Mouse (Mus musculus) limb, embryonic 14.5 days (tissue): Measurements from ENCODE around the gene Epc2. TPM values are rescaled to one million over a fixed set of nuclear protein-coding genes. Genes with fewer than 3 reads are reported as not detected.

Source experiments
- ATAC-seq: fragments of 200-750 bp; cut with Nextera tagmentation; 2 replicates; pipeline ENCODE4 v1.8.0; 2017; ENCODE audit warnings: low read depth, moderate number of reproducible peaks, moderate TSS enrichment; ENCODE audit not compliant: low FRiP score
- DNase-seq: peaks from one replicate; pipeline ENCODE4 v3.0.0-alpha.2; 2015; ENCODE audit warnings: low spot score
- H3K27ac ChIP-seq: fragments of 300-500 bp; sonication (generic); replicated peaks from 2 replicates; pipeline ENCODE4 v1.5.1; 2014; ENCODE audit warnings: low read depth, mild to moderate bottlenecking, low read length, moderate library complexity, mixed read lengths
- H3K27me3 ChIP-seq: fragments of 300-500 bp; sonication (generic); 2 replicates; pipeline ENCODE4 v1.6.1; 2014; ENCODE audit warnings: low read length, mixed read lengths; ENCODE audit not compliant: control insufficient read depth, insufficient read depth
- H3K36me3 ChIP-seq: fragments of 300-500 bp; sonication (generic); 2 replicates; pipeline ENCODE4 v1.6.1; 2014; ENCODE audit warnings: mild to moderate bottlenecking, low read length, moderate library complexity, mixed read lengths; ENCODE audit not compliant: control insufficient read depth, insufficient read depth
- H3K4me1 ChIP-seq: fragments of 300-500 bp; sonication (generic); 2 replicates; pipeline ENCODE4 v1.6.1; 2014; ENCODE audit warnings: antibody characterized with exemption, low read length, mixed read lengths; ENCODE audit not compliant: control insufficient read depth, insufficient read depth
- H3K4me2 ChIP-seq: fragments of 300-500 bp; sonication (generic); replicated peaks from 2 replicates; pipeline ENCODE4 v1.6.1; 2014; ENCODE audit warnings: low read depth, mild to moderate bottlenecking, low read length, moderate library complexity; ENCODE audit not compliant: severe bottlenecking
- H3K4me3 ChIP-seq: fragments of 300-500 bp; sonication (generic); replicated peaks from 2 replicates; pipeline ENCODE4 v1.5.1; 2014; ENCODE audit warnings: low read length
- H3K9ac ChIP-seq: fragments of 300-500 bp; sonication (generic); 2 replicates; pipeline ENCODE4 v1.6.1; 2014; ENCODE audit warnings: mild to moderate bottlenecking, low read depth, low read length, moderate library complexity; ENCODE audit not compliant: severe bottlenecking
- H3K9me3 ChIP-seq: fragments of 300-500 bp; sonication (generic); 2 replicates; pipeline ENCODE4 v1.6.1; 2016; ENCODE audit warnings: low read length; ENCODE audit not compliant: control insufficient read depth
- POLR2A ChIP-seq: fragments of 200-500 bp; IDR thresholded peaks from 2 replicates; pipeline ENCODE4 v1.8.0; 2012; ENCODE audit warnings: inconsistent platforms, mild to moderate bottlenecking, moderate library complexity, borderline replicate concordance; ENCODE audit not compliant: insufficient read depth, insufficient read length; ENCODE audit errors: extremely low read depth
- WGBS: fragments of 180-500 bp; shearing (Covaris S2); extraction: QIAGEN DNeasy Blood & Tissue Kit; methylation state at CpG from one replicate; pipeline ENCODE4 v1.1.7; 2014; 5-methylcytosine and 5-hydroxymethylcytosine counted together
- polyA plus RNA-seq, 2 experiments: library from polyadenylated mRNA; depleted of rRNA in 1 of 2; stranded (reverse) in 1 of 2; unstranded in 1 of 2; fragments of >200 nt; fragmentation: Nextera tagmentation in 1 of 2; extraction: Ambion mirVana in 1 of 2; gene quantifications; 2 replicates each; pipeline versions ENCODE4 v1.2.1 to v1.2.3; 2012 to 2014

Gene Epc2
- polyA plus RNA-seq, 2 experiments, result 11.5 to 17.8 TPM

DNA sequence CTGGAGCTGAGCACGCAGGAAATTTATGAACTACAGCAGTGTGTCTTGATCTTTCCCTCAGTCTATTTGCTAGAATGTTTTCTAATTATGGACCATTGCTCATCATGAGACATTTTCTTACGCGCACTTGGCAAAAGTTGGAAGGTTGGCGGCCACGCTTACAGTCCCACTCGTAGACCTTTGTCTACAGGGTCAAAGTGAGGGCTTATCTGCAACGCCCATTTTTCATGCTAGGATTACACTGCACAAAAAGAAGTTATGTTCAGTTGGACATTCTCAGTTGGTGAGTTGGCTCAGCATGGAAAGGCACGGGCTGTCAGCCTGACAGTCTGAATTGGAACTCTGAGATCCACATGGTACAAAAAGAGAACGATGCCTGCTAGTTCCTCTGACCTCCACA, 18.1 kb upstream of the Epc2 start:
- DNase-seq (no peak), ATAC-seq (no peak)
- Histone ChIP-seq H3K27me3 (no peaks in the 10 kb centered on the region), H3K9me3 (no peaks in the 10 kb centered on the region), H3K36me3 (no peaks in the 10 kb centered on the region), H3K4me2 (no peak overlapping the region), H3K9ac (no peak overlapping the region), H3K27ac (no peak overlapping the region), H3K4me3 (no peak overlapping the region), H3K4me1 (no peaks in the 10 kb centered on the region)
- WGBS, result 88% methylated on average over 9 of the region's 9 CpGs
- TF ChIP-seq POLR2A, result no peak

DNA sequence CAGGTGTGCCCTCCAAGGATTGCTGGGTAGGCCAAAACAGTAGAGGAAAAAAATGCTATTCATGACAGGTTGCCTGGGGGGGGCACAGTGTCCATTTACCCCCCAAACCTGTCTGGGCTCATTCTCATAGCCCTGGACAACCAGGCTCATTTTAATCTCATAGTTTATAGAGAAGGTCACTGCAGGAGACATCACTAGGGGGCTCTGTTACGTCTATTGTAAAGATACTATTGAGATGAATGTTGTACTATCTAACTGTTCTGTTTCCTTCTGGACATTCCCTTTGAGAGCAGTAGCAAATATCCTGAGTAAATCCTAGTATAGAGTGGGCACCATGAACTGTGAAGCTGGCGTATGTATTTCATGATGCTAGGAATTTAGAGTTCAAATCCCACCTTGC, 5.0 kb upstream of the Epc2 start:
- no peak for ATAC-seq
- 78% methylated on average over 2 of the region's 2 CpGs for WGBS
- TF ChIP-seq POLR2A, result no peak

DNA sequence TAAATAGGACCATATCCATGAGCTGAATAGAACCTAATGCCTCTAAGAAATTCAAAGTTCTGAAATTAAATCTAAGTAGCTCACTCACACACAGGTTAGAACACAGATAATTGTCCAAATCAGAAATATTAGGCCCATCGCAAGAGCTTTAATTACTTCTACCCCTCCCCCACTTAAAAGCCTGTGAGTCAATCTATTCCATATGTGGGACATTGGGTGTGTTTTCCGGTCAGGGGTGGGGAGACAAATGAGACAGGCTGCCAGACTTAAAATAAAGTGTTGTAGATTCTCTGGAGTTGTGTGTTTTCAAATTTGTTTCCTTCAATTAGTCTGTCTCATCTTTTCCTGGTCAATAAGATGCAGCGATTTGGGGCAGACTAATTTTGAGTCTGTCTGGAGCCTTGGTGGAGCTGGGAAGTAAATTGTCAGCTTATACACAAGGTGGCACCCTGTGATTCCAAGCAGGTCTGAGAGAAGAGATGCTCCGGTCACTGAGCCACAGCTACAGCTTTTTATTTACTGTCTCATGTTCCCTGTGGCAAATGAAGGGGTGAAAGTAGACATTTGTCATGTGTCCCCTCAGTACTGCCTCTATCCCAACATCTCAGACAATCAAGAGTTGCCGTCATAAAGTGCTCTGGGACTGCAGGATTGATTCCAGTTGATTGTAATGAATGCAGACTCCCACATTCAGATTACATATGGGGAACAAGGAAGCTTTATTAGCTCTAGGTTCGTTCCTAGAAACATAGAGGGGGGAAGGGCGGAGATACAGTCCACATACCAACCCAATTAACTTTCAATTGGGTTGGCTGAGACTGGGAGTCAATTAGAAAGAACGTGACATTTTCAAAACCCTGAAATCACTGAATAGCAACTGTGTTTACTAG, 3.5 kb upstream of the Epc2 start:
- Histone ChIP-seq H3K9ac (no peak overlapping the region), H3K27ac (no peak overlapping the region), H3K4me2 (no peak overlapping the region), H3K4me1 (peaks cover 6% of the 10 kb centered on the region; the same call in 1 of the 2 replicates), H3K27me3 (no peaks in the 10 kb centered on the region), H3K36me3 (no peaks in the 10 kb centered on the region), H3K9me3 (no peaks in the 10 kb centered on the region), H3K4me3 (no peak overlapping the region)
- WGBS, result 13% methylated on average over 8 of the region's 8 CpGs
- DNase-seq, result no peak
- no peak for TF ChIP-seq POLR2A
- no peak for ATAC-seq

More for the DNA sequence above, 5.0 kb upstream of the Epc2 start:
- Histone ChIP-seq H3K27me3 (no peaks in the 10 kb centered on the region), H3K4me1 (peaks cover 6% of the 10 kb centered on the region; the same call in 1 of the 2 replicates), H3K4me3 (no peak overlapping the region), H3K4me2 (no peak overlapping the region), H3K27ac (no peak overlapping the region), H3K9me3 (no peaks in the 10 kb centered on the region), H3K36me3 (no peaks in the 10 kb centered on the region), H3K9ac (no peak overlapping the region)
- no peak for DNase-seq

DNA sequence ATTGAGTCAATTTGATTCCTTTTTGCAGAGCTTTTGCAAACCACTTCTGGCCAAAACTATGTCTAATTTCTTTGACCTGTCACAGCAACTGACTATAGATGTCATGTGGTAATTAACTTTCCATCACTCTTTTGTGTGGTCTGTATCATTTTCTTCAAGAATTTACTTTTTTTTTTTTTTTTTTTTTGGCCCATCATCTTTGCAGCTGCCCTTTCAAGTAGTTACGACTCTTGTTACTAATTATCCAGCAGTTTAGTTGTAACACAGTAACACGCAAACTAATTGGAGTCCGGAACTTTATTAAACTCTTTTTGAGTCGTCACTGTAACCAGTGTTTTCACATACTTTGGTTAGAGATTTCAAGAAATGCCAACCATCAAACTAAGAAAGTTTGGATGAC, 819 bp upstream of the Epc2 start:
- no peaks in the 10 kb centered on the region for H3K36me3 ChIP-seq
- H3K9ac ChIP-seq, result peak overlapping the region; percentile 90

DNA sequence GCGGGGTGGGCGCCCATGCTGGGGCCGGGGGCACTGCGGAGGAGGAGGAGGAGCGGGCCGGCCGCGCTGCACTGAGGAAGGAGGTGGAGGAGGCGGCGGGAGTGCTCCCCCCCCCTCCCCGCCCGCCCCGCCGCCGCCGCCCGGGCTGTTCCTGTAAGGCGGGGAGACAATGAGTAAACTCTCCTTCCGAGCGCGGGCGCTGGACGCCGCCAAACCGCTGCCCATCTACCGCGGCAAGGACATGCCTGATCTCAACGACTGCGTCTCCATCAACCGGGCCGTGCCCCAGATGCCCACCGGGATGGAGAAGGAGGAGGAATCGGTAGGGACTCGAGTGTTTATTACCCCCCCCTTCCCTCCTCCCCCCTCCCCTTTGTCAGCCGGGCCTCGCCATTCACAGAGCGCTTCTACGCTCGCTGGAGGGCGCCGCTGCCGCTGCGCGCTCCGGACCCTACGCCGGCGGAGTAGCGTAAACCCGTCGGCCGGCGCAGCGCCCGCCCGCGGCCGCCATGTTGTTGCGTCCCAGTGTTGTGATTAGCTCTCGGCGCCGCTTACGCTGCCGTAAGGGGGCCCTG, 438 bp downstream of the Epc2 start:
- peak overlapping the region; percentile 76 for H3K4me3 ChIP-seq
- ATAC-seq, result peak; percentile 93
- no peak; the same call in 1 of the 2 replicates for TF ChIP-seq POLR2A
- peak overlapping the region; percentile 98 for H3K27ac ChIP-seq
- DNase-seq, result peak; percentile 92
- peak overlapping the region; percentile 90 for H3K9ac ChIP-seq
- peak overlapping the region; percentile 64 for H3K4me2 ChIP-seq
- H3K36me3 ChIP-seq, result no peaks in the 10 kb centered on the region
- H3K27me3 ChIP-seq, result no peaks in the 10 kb centered on the region
- WGBS, result 1% methylated on average over 27 of the region's 64 CpGs
- no peaks in the 10 kb centered on the region for H3K9me3 ChIP-seq
- H3K4me1 ChIP-seq, result peaks cover 9% of the 10 kb centered on the region; the same call in 1 of the 2 replicates

More for the DNA sequence above, 819 bp upstream of the Epc2 start:
- H3K27me3 ChIP-seq, result no peaks in the 10 kb centered on the region
- 3% methylated on average over 4 of the region's 4 CpGs for WGBS
- H3K27ac ChIP-seq, result no peak overlapping the region
- H3K9me3 ChIP-seq, result no peaks in the 10 kb centered on the region
- peak overlapping the region; percentile 76 for H3K4me3 ChIP-seq
- DNase-seq, result no peak
- H3K4me1 ChIP-seq, result peaks cover 9% of the 10 kb centered on the region; the same call in 1 of the 2 replicates
- H3K4me2 ChIP-seq, result peak overlapping the region; percentile 87
- no peak for ATAC-seq
- no peak for TF ChIP-seq POLR2A
